16 mouse cellular contexts compared by ENCODE assay signal in the genomic region with DNA sequence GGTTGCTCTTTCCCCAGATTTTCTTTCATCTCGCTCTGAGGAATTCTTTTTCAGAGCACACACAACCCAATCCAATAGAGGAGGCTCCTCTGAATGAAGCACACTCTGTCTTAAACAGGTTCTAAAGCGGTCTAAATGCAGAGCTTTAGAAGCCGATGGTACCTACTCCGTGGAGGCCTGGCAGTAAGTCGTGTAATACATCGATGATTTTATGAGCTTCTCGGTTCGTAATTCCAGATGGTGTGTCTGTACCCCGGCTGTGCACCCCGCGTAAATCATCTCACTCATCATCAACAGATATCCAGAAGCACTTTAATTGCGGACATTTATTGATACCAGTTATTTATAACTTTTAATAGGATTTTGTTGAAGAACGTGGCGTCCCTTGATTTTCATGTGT.
A peak's percentile ranks its signal among the peaks of the same experiment; 100 is the strongest.
DNase-seq lines count a peak whose midpoint lies in the region; ATAC-seq and TF ChIP-seq lines count a peak whose summit lies in the region.
"Had no signal": no experiment of that assay in that cellular context is flagged by ENCODE, and none has a peak within 500 bp of the region (broad histone marks: within the 10 kb centered on the region; RNA-seq: fewer than 3 reads in every experiment).

No protein-coding gene starts in this region.

- no peak for TF ChIP-seq EP300 in lung, postnatal 0 days (IDR thresholded peaks at IDR 0.05)

- no peak for ATAC-seq in forebrain, embryonic 14.5 days
- no peak for ATAC-seq in forebrain, embryonic 11.5 days (replicated peaks; ENCODE audit: low FRiP score)
- no peak for ATAC-seq in kidney, embryonic 14.5 days (ENCODE audit: low FRiP score, low TSS enrichment)
- peak; percentile 71 for ATAC-seq in limb, embryonic 13.5 days (ENCODE audit: low FRiP score, low read depth)
- no peak for ATAC-seq in lung, postnatal 0 days
- ATAC-seq: intestine, postnatal 0 days; liver, postnatal 0 days; midbrain, embryonic 15.5 days had no signal

- no peaks in the 10 kb centered on the region for H3K4me1 ChIP-seq in forebrain, embryonic 14.5 days (ENCODE audit: control insufficient read depth, insufficient read depth, low read length)
- no peaks in the 10 kb centered on the region for H3K4me1 ChIP-seq in forebrain, embryonic 11.5 days (replicated peaks; ENCODE audit: control insufficient read depth, insufficient read depth, low read length)
- H3K4me1 ChIP-seq in kidney, embryonic 14.5 days (ENCODE audit: control insufficient read depth, insufficient read depth, low read length) = no peaks in the 10 kb centered on the region
- peaks cover 8% of the 10 kb centered on the region; the same call in 1 of the 2 replicates for H3K4me1 ChIP-seq in limb, embryonic 13.5 days
- no peaks in the 10 kb centered on the region for H3K4me1 ChIP-seq in lung, postnatal 0 days (ENCODE audit: insufficient read depth, low read depth, low read length)
- H3K4me1 ChIP-seq: midbrain, embryonic 15.5 days had no signal

- H3K36me3 ChIP-seq in forebrain, embryonic 14.5 days (ENCODE audit: control insufficient read depth, insufficient read depth, low read length) = no peaks in the 10 kb centered on the region
- H3K36me3 ChIP-seq in forebrain, embryonic 11.5 days (ENCODE audit: control insufficient read depth, insufficient read depth, low read length) = no peaks in the 10 kb centered on the region
- H3K36me3 ChIP-seq in kidney, embryonic 14.5 days (ENCODE audit: control insufficient read depth, insufficient read depth, low read length) = no peaks in the 10 kb centered on the region
- no peaks in the 10 kb centered on the region for H3K36me3 ChIP-seq in limb, embryonic 13.5 days
- no peaks in the 10 kb centered on the region for H3K36me3 ChIP-seq in lung, postnatal 0 days (ENCODE audit: insufficient read depth, low read length)
- H3K36me3 ChIP-seq: midbrain, embryonic 15.5 days had no signal

- H3K4me3 ChIP-seq in forebrain, embryonic 14.5 days (ENCODE audit: low read depth, low read length) = no peak overlapping the region
- no peak overlapping the region for H3K4me3 ChIP-seq in forebrain, embryonic 11.5 days (ENCODE audit: low read depth, low read length)
- H3K4me3 ChIP-seq in kidney, embryonic 14.5 days (ENCODE audit: low read length) = peak overlapping the region; percentile 2; the same call in 1 of the 2 replicates
- H3K4me3 ChIP-seq in limb, embryonic 13.5 days = peak overlapping the region; percentile 34
- no peak overlapping the region for H3K4me3 ChIP-seq in lung, postnatal 0 days (ENCODE audit: low read depth, low read length)
- H3K4me3 ChIP-seq: midbrain, embryonic 15.5 days had no signal

- no peak overlapping the region for H3K9ac ChIP-seq in forebrain, embryonic 14.5 days (ENCODE audit: low read length)
- H3K9ac ChIP-seq in forebrain, embryonic 11.5 days (ENCODE audit: low read length) = no peak overlapping the region
- H3K9ac ChIP-seq in kidney, embryonic 14.5 days (ENCODE audit: low read depth, low read length) = no peak overlapping the region
- H3K9ac ChIP-seq in limb, embryonic 13.5 days = peak overlapping the region; percentile 31; the same call in 1 of the 2 replicates
- no peak overlapping the region for H3K9ac ChIP-seq in lung, postnatal 0 days (replicated peaks; ENCODE audit: low read depth)
- H3K9ac ChIP-seq: liver, postnatal 0 days; midbrain, embryonic 15.5 days had no signal

- H3K27ac ChIP-seq in forebrain, embryonic 14.5 days (ENCODE audit: low read depth, low read length) = no peak overlapping the region
- no peak overlapping the region for H3K27ac ChIP-seq in forebrain, embryonic 11.5 days (ENCODE audit: low read depth, low read length)
- H3K27ac ChIP-seq in kidney, embryonic 14.5 days (ENCODE audit: low read depth, low read length) = no peak overlapping the region
- H3K27ac ChIP-seq in limb, embryonic 13.5 days = no peak overlapping the region
- H3K27ac ChIP-seq in lung, postnatal 0 days (ENCODE audit: low read length) = no peak overlapping the region
- H3K27ac ChIP-seq: macrophage; midbrain, embryonic 15.5 days; stomach, postnatal 0 days had no signal

- no peak for TF ChIP-seq CTCF in lung, postnatal 0 days (IDR thresholded peaks at IDR 0.05)

- H3K9me3 ChIP-seq in forebrain, embryonic 14.5 days (replicated peaks; ENCODE audit: control insufficient read depth, low read length) = no peaks in the 10 kb centered on the region
- no peaks in the 10 kb centered on the region for H3K9me3 ChIP-seq in forebrain, embryonic 11.5 days (ENCODE audit: control insufficient read depth, low read length)
- H3K9me3 ChIP-seq in kidney, embryonic 14.5 days (ENCODE audit: control insufficient read depth, low read length) = no peaks in the 10 kb centered on the region
- no peaks in the 10 kb centered on the region for H3K9me3 ChIP-seq in limb, embryonic 13.5 days
- H3K9me3 ChIP-seq in lung, postnatal 0 days (ENCODE audit: low read length) = no peaks in the 10 kb centered on the region
- H3K9me3 ChIP-seq: midbrain, embryonic 15.5 days had no signal

- peak; percentile 4 for DNase-seq in forebrain, embryonic 14.5 days (ENCODE audit: low spot score)
- DNase-seq in forebrain, embryonic 11.5 days (ENCODE audit: low spot score) = no peak
- no peak for DNase-seq in kidney, adult 18-20 months
- DNase-seq in embryo, embryonic 11.5 days (ENCODE audit: low read depth, low spot score) = peak; percentile 13
- DNase-seq in yolk sac, embryonic 10.5 days (ENCODE audit: low spot score) = no peak
- no peak for DNase-seq in lung, postnatal 0 days (ENCODE audit: low spot score)
- DNase-seq: cerebellum, adult 11-12 months; liver, postnatal 0 days; right cerebral cortex, adult 18-20 months; thymus, postnatal 36 days had no signal

- WGBS in forebrain, embryonic 14.5 days = 91% methylated on average over 14 of the region's 14 CpGs
- 92% methylated on average over 14 of the region's 14 CpGs for WGBS in forebrain, embryonic 11.5 days
- 36% methylated on average over 14 of the region's 14 CpGs for WGBS in kidney, embryonic 14.5 days
- WGBS in limb, embryonic 13.5 days = 14% methylated on average over 14 of the region's 14 CpGs
- WGBS in lung, postnatal 0 days = 71% methylated on average over 14 of the region's 14 CpGs

- no peaks in the 10 kb centered on the region for H3K27me3 ChIP-seq in forebrain, embryonic 14.5 days (replicated peaks; ENCODE audit: control insufficient read depth, insufficient read depth, low read length)
- H3K27me3 ChIP-seq in forebrain, embryonic 11.5 days (ENCODE audit: control insufficient read depth, insufficient read depth, low read length) = no peaks in the 10 kb centered on the region
- no peaks in the 10 kb centered on the region for H3K27me3 ChIP-seq in kidney, embryonic 14.5 days (ENCODE audit: control insufficient read depth, insufficient read depth, low read length)
- H3K27me3 ChIP-seq in limb, embryonic 13.5 days = no peaks in the 10 kb centered on the region
- H3K27me3 ChIP-seq in lung, postnatal 0 days (replicated peaks; ENCODE audit: insufficient read depth, low read length) = no peaks in the 10 kb centered on the region
- H3K27me3 ChIP-seq: midbrain, embryonic 15.5 days had no signal

- no peak overlapping the region for H3K4me2 ChIP-seq in forebrain, embryonic 14.5 days (ENCODE audit: low read length)
- no peak overlapping the region for H3K4me2 ChIP-seq in forebrain, embryonic 11.5 days (ENCODE audit: low read depth, low read length, severe bottlenecking)
- H3K4me2 ChIP-seq in kidney, embryonic 14.5 days (replicated peaks; ENCODE audit: low read depth, low read length) = peak overlapping the region; percentile 31
- peak overlapping the region; percentile 62 for H3K4me2 ChIP-seq in limb, embryonic 13.5 days (replicated peaks)
- H3K4me2 ChIP-seq in lung, postnatal 0 days (replicated peaks; ENCODE audit: low read depth, low read length) = no peak overlapping the region
- H3K4me2 ChIP-seq: midbrain, embryonic 15.5 days had no signal

Comparison
In these comparisons a context has a peak if more than half of its experiments do, and no peak if none do; other contexts are left out.
1. DNase-seq: peak in forebrain, embryonic 14.5 days (single experiment) and embryo, embryonic 11.5 days (single experiment); none in forebrain, embryonic 11.5 days (single experiment), kidney, adult 18-20 months (single experiment), yolk sac, embryonic 10.5 days (single experiment) and lung, postnatal 0 days (single experiment).
2. H3K4me2 ChIP-seq: peak in kidney, embryonic 14.5 days (single experiment) and limb, embryonic 13.5 days (single experiment); none in forebrain, embryonic 14.5 days (single experiment), forebrain, embryonic 11.5 days (single experiment) and lung, postnatal 0 days (single experiment).
3. H3K4me3 ChIP-seq: peak in kidney, embryonic 14.5 days (single experiment) and limb, embryonic 13.5 days (single experiment); none in forebrain, embryonic 14.5 days (single experiment), forebrain, embryonic 11.5 days (single experiment) and lung, postnatal 0 days (single experiment).